Mouse (Mus musculus) left cerebral cortex, adult 2 months (tissue): ENCODE data around the gene Btnl4. TPM values are rescaled to one million over a fixed set of nuclear protein-coding genes. Genes with fewer than 3 reads are reported as not detected.
"Not testable (repeated sequence)": the region's sequence is repeated elsewhere in the genome, so short reads cannot be mapped to it uniquely, and the experiment has no call there.

Source experiments
- DNase-seq, 2 experiments: peaks; one replicate each; pipeline ENCODE4 v3.0.0; 2021 to 2022; ENCODE audit warnings: low spot score in 2 of 2, mixed read lengths in 1 of 2; ENCODE audit errors: extremely low spot score in 1 of 2
- H3K27ac ChIP-seq: fragments of 200-600 bp; 2 replicates; pipeline ENCODE4 v1.8.1; 2022
- H3K4me3 ChIP-seq: fragments of 200-600 bp; 2 replicates; pipeline ENCODE4 v1.8.1; 2022
- CTCF ChIP-seq: fragments of 200-600 bp; IDR thresholded peaks from 2 replicates; pipeline ENCODE4 v1.8.1; 2022; ENCODE audit warnings: antibody characterized with exemption, mild to moderate bottlenecking, moderate library complexity
- intact Hi-C: fragments of 180-260 bp; cut with DNase I; formaldehyde crosslinking; loops from one replicate; pipeline ENCODE4 v1.15.1; 2025
- total RNA-seq, 2 experiments: library from RNA; stranded (reverse); gene quantifications; 2 replicates each; pipeline ENCODE4 v1.2.3; 2021

Btnl4 gene
- total RNA-seq, 2 experiments from 2014 or later = not detected

DNA sequence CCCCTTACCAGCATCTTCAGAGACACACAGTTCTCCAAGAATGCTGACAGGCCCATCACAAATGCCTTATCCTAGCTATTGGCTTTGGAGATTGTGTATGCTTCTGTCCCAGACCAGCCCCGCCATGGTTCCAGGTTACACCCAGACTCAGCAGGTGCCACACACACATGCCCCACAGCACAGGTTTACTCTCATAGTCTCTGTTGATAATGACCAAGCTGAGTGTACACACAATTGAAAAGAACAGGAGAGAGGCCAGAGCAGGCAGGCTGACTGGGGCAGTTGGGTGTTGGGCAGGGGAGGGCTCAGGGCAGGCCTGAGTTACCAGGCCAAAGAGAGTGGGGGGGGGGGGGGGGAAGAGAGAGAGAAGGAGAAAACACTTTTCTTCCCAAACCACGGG lies 691 bp downstream of the Btnl4 start:
- no peak overlapping the region for H3K4me3 ChIP-seq
- no peak overlapping the region for H3K27ac ChIP-seq
- intact Hi-C loops = no loop called here
- no peak for DNase-seq
- TF ChIP-seq CTCF = no peak

DNA sequence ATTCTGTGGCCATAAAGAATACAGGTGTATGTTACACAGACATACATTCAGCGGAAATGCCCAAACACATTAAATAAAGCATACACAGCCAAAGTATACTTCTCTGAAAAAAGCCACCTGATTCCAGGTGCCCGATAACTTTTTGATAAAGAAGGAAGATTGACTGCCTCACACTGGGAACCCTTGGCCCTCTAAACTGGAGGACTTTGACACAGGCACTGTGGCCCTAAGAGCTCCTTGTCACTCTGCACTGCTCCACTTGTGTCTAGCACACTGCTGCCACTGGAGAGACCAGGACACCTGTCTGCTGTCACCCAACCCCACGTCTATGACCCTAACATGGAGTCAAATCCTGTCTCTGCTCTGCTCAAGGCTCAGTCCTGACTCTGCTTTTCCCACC lies 2.1 kb downstream of the Btnl4 start:
- no peak for TF ChIP-seq CTCF
- H3K27ac ChIP-seq = no peak overlapping the region
- DNase-seq = no peak
- H3K4me3 ChIP-seq = no peak overlapping the region
- intact Hi-C loops = no loop called here

DNA sequence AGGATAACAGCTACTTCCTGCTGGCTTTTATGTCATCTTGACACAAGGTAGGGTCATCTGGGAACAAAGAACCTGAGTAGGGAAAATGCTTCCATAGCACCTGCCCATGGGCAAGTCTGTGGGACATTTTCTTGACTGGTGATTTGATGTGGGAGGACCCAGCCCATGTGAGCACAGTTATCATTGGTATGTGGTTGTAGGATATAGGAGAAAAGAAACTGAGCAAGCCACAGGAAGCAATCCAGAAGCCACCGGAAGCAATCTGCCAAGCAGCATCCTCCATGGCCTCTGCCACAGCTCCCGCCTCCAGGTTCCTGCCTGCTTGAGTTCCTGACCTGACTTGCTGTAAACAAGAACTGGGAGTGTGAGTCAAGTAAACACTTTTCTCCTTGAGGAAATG lies 6.6 kb downstream of the Btnl4 start:
- no peak for TF ChIP-seq CTCF
- no peak overlapping the region for H3K27ac ChIP-seq
- H3K4me3 ChIP-seq = no peak overlapping the region
- intact Hi-C loops = no loop called here
- DNase-seq = no peak

DNA sequence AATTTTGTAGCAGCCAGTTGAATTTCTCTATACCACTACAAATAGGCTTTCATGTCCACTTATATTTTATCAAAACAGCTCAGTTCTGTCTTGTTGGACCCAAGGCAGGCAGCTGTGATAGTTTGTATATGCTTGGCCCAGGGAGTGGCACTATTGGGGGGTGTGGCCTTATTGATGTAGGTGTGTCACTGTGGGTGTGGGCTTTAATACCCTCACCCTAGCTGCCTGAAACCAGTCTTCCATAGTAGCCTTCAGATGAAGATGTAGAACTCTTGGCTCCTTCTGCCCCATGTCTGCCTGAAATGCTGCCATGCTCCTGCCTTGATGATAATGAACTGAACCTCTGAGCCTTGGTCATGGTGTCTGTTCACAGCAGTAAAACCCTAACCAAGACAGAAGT lies 11.2 kb downstream of the Btnl4 start:
- intact Hi-C loops, H3K27ac ChIP-seq, H3K4me3 ChIP-seq, DNase-seq: not testable (repeated sequence)

DNA sequence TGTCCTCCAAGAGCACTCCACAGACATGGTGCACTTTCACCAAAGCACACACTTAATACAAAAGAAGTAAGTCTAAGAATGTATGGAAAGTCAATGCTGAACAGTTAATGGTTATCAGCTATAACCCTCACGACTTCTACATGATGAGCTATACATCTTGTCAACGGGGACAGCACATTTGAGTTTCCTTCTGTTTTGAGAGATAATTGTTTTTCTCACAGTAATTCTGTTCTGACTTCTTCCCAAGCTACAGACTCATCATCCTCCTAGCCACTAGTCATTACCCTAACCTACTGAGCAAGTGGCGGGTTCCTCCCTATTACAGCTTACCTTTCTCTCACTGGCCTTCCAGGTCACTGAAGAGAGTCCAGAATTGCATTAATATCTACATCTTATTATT lies 17.9 kb downstream of the Btnl4 start:
- Histone ChIP-seq H3K27ac (no peak overlapping the region), H3K4me3 (no peak overlapping the region)
- no peak for DNase-seq
- no peak for TF ChIP-seq CTCF
- intact Hi-C loops = no loop called here

DNA sequence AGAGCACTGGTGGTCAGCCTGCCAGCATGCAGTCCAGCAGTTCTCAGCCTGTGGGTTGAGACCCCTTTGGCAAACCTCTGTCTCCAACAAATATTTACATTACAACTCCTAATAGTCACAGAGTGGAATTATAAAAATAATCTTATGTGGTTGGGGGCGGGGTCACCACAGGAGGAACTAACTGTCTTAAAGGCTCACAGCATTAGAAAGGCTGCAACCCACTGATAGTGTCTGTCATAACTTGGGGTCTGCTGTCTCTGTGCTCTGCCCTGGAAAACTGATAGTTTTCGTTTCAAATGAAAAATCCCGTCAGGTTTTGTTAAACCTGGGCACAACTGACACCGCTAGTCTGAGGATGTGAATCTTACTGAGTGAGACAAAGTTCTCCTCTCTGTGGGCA lies 19.4 kb downstream of the Btnl4 start:
- Histone ChIP-seq H3K27ac (no peak overlapping the region), H3K4me3 (no peak overlapping the region)
- no peak for TF ChIP-seq CTCF
- no peak for DNase-seq
- intact Hi-C loops = no loop called here

DNA sequence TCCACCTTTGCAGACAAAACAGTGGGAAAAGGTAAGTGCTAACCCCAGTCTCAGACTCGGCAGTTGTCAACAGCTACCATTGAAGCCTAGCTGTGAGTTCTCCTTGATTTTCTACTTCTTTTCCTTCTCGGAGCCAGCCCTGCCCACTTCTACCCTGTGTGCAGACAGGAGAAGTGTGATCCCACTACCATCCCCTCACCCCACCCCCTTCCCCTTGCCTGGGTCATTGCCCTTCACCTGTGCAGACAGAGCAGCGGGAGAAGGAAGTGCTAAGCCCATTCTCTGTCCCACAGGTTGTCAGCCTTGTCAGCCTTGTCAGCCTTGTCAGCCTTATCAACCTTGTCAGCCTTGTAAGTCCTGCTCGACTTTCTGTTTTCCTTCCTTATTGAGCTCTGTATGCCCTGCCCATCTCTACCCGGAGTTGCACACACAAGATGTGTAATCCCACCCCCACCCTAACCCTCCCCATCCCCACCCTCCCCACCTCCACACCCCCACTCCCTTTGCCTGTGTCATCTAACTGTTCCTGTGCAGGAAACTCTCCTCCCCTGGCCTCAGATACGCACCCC lies 28.6 kb downstream of the Btnl4 start:
- Histone ChIP-seq H3K27ac (no peak overlapping the region), H3K4me3 (no peak overlapping the region)
- DNase-seq = no peak
- no peak for TF ChIP-seq CTCF
- intact Hi-C loops = no loop called here

DNA sequence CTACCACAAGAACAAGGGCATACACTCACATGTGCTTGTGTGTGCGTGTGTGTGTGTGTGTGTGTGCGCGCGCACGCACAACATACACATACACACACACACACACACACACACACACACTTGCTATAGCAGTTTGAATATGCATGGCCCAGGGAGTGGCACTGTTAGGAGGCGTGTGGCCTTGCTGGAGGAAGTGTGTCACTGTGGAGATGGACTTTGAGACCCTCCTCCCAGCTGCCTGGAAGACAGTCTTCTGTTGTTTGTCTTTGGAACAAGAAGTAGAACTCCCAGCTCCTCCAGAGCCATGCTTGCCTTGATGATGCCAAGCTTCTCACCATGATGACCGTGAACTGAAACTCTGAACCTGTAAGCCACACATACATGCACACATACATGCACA lies 35.1 kb downstream of the Btnl4 start:
- intact Hi-C loops = loop anchor here (1.0 to 2.0 kb wide), 2 partner anchors 113 to 177 kb away; no protein-coding TSS in a partner anchor
- no peak for TF ChIP-seq CTCF
- Histone ChIP-seq H3K27ac (no peak overlapping the region), H3K4me3 (no peak overlapping the region)
- DNase-seq = no peak

DNA sequence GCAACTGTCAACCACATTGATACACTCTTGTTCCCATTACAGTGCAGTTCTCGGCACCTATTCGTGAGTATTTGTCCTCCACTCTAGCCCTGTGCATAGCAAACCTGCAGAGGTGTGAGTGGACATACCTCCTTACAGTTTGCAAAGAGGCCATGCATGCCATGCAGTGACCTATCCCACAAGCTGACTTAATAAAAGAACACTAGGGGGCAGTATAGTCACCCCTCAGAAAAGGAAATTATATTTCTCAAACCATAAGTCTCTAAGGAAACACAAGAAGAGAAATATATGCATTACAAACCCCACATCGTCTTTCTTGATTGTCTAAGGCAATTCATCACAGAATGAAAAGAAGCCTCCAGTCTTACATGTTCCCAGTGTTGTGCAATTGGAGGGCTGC lies 37.3 kb downstream of the Btnl4 start:
- no peak for DNase-seq
- TF ChIP-seq CTCF = peak; percentile 74
- no peak overlapping the region for H3K27ac ChIP-seq
- intact Hi-C loops = loop anchor here (2.0 kb wide), 1 partner anchor 179 kb away; no protein-coding TSS in a partner anchor
- H3K4me3 ChIP-seq = no peak overlapping the region

DNA sequence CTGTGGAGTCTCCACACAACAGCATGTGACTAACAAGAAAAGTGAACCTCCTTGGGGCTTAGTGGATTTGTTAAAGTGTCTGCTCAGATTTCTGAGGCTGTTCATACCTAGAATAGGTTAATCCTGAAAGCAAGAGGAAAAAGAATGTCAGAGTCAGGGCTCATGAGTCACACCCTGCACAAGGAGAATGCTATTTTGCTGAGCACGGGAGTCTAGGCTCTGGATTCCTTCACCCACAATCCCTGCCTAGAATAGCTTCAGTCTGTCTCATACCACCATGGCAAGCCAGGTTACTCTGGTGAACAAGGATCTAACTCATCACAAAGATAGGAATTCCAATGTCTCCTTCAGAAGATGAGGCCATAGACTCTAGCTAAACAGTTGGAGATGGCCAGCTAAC lies 38.5 kb downstream of the Btnl4 start:
- DNase-seq = peak in 1 of 2 experiments; percentile 13
- no peak overlapping the region for H3K27ac ChIP-seq
- no peak overlapping the region for H3K4me3 ChIP-seq
- intact Hi-C loops = no loop called here
- no peak for TF ChIP-seq CTCF

DNA sequence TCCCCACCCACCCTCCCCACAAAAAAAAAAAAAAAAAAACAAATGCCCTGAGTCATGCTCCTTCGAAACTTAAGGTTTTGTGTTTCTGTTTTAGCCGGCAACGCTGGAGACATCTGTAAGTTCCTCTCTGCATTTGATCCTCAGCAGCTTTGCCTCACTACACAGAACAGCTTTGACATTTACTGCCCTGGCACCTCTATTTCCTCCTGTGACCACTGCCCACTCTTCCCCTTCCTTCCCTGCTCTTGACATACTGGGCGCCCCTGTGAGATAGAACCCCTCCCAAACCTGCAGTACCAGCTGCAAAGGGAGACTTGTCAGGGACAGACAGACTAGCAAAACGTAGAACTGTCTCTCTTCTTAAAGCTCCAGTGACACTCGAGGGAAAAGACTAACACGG lies 39.5 kb downstream of the Btnl4 start:
- intact Hi-C loops = no loop called here
- TF ChIP-seq CTCF = no peak
- no peak for DNase-seq
- H3K27ac ChIP-seq = no peak overlapping the region
- H3K4me3 ChIP-seq = no peak overlapping the region

DNA sequence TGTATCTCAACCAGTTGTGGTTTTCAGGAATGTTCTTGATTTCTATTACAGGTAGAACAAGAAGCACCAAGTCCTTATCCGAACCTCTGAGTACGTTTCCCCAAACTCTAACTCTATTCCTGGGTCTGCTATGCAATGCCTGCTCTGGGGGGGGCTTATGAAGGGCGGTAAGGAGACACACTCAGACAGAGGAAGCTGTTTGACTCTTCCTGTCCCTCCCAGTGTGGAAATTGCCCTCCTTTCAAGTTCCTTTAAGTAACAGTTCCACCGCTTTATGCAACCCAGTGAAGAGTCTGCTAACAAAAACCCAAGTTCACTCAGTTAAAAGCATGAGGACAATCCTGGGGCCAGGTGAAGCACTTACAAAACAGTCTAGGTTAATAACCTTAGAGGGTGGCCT lies 40.0 kb downstream of the Btnl4 start:
- no peak for TF ChIP-seq CTCF
- no peak for DNase-seq
- Histone ChIP-seq H3K4me3 (no peak overlapping the region), H3K27ac (no peak overlapping the region)
- intact Hi-C loops = no loop called here

DNA sequence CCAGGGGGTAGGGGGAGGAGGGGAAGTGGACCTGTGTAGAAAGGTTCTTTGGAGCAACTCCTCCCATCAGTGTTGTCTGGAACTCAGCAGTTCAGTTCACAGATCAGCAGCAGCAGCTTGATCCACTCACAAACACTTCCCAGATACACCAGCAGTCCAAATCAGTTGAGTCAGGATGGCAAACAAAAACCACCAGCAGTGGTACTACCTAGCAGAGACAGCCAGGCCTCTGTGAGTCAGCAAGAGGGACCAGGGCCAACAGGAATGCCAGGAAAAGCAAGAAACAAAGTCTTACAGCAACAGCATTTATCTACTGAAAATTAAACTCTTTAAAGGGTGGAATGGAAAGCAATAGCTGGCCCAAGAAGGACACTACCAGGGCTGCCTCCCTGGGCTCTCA lies 49.5 kb downstream of the Btnl4 start:
- Histone ChIP-seq H3K4me3 (no peak overlapping the region), H3K27ac (no peak overlapping the region)
- intact Hi-C loops = no loop called here
- no peak for DNase-seq
- no peak; the same call in 1 of the 2 replicates for TF ChIP-seq CTCF
